Mouse (Mus musculus) urinary bladder, postnatal 36 days (tissue): ENCODE measurements around the gene Cep41.

Experiments used
- DNase-seq, 2 experiments: peaks; one replicate each; pipeline ENCODE4 v3.0.0; 2022; ENCODE audit warnings: low spot score in 2 of 2, mixed read lengths in 1 of 2

The Cep41 gene

GRCm38 (mm10) chr6:30628152-30628551 is 65.4 kb downstream of the Cep41 start:
- DNase-seq = no peak

GRCm38 (mm10) chr6:30624763-30625162 is 68.8 kb downstream of the Cep41 start:
- peak in 1 of 2 experiments; percentile 18 for DNase-seq

GRCm38 (mm10) chr6:30621986-30622389 is 71.6 kb downstream of the Cep41 start:
- no peak for DNase-seq

DNA sequence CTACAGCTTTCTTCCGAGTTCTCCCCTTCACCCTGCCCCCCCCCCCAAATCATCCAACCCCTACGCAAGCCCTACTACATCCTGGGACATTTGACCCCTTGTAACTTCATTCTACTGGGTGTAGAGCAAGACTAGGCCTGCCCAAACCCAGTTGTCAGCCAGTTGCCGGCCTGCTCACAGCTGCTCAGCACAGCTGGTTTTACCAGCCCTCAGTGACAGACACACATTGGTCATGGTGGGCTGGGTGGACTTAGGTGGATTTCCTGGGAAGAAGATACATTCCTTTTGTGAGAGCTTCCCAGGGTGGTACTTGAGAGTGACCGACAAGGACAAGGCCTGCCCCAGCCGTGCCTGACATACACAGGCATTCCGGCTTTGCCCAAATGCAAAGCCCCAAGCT is 72.6 kb downstream of the Cep41 start:
- no peak for DNase-seq

DNA sequence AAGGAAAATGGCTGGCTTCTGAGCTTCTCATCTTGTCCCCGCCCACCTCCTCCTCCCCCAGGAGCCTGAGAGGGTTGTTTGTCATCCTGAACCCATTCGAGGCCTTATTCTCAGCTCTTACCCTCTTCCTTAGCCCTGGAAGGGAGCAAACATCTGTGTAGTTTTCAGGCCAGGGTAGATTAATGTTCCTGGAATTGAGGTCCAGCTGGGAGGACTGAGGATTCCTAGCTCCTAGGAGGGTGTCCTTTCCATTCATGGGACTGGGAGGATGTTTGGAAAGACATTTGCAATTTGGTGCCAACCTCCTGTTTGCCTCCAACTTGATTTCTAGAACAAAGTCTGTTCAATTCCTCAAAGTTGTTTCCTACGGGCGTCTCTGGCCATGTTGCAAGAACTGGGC is 73.0 kb downstream of the Cep41 start:
- no peak for DNase-seq

DNA sequence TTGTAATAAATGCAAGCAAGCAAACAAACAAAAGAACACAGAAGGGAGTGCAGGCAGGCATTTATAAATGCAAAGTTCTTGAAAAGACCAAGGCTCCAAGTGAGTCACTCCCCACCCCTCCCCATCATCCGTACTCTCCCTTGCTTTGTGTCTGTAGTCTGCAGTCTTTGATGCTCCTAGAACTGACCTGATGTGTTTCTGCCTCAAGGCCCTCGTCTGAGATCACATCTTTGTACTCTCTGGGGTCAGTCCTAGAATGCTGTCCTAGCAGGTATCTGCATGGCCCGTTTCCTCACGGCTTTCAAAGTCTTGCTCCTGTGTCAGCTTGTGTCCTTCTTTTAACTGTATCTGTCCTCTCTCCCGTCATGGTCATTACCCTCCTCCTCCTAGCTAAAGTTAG is 73.9 kb downstream of the Cep41 start:
- DNase-seq = no peak

DNA sequence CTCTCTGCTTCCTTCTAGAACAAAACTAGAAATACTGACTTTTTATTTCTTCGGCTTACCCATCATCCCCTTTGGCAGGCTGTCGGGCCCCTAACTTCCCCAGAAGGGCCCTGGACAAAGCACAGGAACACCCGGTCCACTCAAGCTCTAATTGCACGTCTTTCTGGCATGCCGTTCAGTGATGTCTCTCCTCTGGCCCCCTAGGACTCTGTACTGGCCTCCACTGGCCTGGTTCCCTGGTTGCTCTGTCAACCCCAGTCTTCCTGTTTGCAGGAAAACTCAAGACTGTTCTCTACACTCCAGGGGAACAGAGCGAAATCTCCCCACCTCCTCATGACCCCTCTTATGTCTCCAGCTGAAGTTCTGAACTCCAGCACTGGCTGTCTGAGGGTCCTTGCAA is 74.8 kb downstream of the Cep41 start:
- DNase-seq = no peak

DNA sequence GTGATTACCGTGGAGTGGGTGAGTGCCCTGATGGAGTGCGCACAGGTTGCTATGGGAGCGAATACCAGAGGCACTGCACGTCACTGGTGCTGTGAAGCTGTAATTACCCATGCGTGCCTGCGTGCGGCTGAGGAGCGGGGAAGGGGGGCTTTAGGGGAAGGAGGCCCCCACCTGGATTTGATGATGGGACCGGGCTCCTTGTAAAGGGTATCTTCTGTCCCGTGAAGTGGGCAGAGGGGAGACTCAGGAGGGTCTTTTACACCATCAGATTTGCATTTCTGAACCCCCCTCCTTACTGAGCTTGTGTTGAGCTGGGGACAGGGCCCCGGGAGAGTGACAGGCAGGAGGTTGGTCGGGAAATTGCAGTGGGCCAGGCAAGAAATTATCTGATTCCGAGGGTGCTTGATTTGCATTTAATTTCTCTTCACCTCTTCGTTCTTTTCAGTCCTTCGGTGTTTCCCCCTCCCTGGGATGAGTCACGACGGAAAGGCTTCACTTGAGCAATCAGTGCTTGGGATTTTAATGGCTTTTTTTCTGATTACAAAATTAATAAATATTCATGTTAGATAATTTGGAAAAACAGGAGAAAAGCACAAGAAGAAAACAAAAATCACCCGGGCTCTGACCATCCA is 75.5 kb downstream of the Cep41 start:
- DNase-seq = no peak

DNA sequence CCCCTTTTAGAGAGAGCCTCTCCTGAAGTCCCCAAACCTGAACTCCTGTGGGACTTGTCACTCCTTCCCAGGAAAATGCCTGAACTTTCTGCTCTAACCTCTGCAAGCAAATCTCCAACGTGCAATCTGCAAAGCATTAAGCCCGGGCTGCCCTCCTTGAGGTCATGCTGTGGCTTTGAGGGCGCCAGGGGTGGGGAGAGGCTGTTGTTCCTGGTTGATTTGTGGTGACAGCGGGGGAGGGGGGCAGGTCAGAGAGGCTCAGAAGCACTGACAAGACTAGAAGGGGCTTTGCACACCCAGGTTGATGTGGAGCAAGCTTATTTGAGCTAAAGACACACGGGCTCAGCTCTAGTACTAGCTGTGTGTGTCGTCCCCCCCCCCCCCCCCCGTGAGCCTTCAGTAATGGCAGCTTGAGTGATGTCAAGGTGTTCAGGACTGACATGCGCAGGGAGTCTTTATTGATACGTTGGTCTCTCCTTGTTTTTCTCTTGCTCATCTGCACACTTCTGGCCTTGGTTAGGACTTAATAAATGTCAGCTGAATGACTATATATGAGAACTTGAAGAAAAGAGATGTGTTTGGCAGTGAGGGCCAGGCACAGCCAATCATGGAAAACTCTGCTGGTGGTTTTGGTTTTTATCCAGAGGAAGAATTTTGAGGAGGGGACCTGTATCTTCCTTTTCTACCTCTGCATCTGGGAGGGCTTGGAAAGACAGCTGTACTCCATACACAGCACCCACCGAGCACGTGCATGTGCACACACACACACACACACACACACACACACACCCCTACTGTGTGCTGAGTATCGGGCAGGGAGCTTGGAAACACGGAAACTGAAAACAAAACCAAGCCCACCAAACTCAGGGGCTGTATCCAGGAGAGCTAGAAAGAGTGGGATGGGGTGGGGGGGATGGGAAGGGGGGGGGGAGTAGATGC is 76.3 kb downstream of the Cep41 start:
- no peak for DNase-seq

DNA sequence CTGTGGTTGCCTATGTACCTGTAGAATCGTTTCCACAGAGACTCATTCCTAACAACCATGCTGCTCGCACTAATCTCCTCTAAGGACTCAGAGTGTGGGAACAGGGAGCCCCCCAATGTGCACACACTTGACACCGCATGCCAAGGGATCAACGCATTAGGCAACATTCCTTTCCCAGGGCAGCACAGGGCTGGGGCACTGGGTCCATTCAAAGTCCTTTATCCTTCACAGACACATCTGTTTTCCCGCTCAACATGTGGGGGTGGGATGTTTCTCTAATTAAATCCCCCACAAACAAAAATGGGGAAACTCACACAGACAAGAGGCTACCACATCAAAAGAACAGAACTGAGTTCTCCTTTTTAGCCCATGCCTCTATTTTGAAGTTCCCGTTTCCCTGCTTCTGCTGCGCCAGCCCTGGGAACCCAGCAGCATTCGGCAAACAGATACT is 77.0 kb downstream of the Cep41 start:
- DNase-seq = no peak

DNA sequence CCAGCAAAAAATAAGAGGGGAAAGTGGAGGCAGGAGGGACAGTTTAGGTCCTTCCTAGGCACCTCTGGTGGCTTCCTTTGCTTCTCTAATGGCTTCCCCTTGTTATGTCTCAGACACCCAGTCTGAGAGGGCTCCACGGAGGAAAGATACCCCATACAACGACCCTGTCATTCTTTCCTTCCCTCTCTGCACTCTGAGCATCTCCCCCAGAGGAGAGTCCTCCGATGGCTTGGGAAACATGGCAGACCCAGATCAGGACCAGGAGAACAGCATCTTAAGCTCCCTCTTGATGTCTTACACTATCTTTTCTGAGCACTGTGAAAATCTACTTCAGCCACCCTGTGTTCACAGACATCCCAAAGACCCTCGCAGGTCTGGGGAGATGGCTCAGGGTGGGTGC is 77.8 kb downstream of the Cep41 start:
- DNase-seq = no peak

GRCm38 (mm10) chr6:30614251-30614650 is 79.3 kb downstream of the Cep41 start:
- DNase-seq = no peak

DNA sequence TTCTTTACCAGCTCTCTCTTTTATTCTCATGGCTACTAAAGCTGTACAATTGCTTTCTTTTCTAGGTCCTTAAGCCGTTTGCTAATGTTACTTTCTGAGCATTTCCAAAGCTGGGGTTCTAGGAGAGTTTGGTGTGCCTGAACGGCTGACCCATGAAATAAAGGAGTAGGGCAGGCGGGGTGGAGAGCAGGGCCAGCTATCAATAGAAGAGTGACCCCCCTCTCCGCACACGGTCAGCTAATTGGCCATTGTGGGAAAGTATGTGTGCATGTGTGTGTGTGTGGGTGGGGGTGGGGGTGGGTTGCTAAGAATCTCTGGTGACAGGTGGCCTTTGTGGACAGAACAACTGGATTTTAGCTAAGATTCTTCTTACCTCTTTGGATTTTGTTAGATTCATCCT is 82.3 kb downstream of the Cep41 start:
- DNase-seq = no peak

DNA sequence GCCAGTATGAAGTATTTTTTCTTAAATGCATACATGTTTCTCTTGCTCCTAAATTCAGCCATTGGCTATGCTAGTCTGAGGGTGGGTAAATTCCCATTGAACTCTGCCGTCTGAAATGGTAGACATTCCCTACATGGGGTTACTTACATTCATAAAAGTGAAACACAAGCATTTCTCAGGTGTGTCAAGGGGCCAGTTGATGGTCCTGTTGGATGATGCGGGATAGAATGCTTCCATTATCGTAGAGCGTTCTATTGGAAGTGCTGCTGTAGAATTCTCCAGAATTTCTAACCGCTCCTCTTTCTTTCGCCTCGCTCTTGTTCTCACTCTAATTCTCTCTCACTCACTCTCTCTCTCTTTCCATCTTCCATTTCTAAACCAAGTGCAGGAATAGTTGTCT is 82.8 kb downstream of the Cep41 start, which contains the start of gene Cpa5:
Gene Cpa5 (plus strand): TSS at position 301 of the 400 bp plus-strand sequence.
- no peak for DNase-seq

DNA sequence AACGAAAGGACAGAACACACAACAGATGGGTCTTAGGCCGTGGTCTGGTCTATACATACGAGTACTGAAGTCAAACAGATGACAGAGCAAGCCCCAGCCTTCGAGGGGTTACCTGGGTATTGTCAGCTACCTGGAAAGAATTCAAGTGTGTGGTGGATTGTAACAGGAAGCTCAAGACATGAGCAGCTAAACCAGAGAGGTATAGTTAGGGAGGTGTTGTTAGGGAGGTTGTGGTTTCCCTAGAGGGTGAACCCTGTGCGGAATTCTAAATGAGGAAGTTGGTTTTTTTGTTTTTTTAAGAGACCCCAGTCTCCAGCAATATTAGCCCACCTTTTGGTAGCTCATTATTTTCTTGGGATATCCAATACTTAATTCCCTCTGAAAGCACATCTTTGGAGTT is 87.9 kb downstream of the Cep41 start:
- DNase-seq = no peak

GRCm38 (mm10) chr6:30605111-30605510 is 88.4 kb downstream of the Cep41 start:
- DNase-seq = no peak

GRCm38 (mm10) chr6:30604342-30604867 is 89.1 kb downstream of the Cep41 start:
- no peak for DNase-seq
